Mouse (Mus musculus) heart, adult 2 months (tissue): ENCODE measurements at regions not wholly inside any gene's neighbourhood (a gene's known extent, or its start where the extent isn't known, plus 50 kb on each side); places are given as distances from the start of the nearest gene placed in this dataset.

Experiments
- CTCF ChIP-seq: fragments of 200-600 bp; IDR thresholded peaks from 2 replicates; pipeline ENCODE4 v1.8.1; 2022; ENCODE audit warnings: antibody characterized with exemption, mild to moderate bottlenecking, moderate library complexity
- EP300 ChIP-seq: fragments of 200-500 bp; IDR thresholded peaks from 2 replicates; pipeline ENCODE4 v1.6.1; 2011; ENCODE audit warnings: low read depth, low read length, control low read depth; ENCODE audit not compliant: insufficient read depth
- POLR2A ChIP-seq: fragments of 200-500 bp; IDR thresholded peaks from 2 replicates; pipeline ENCODE4 v1.6.1; 2011; ENCODE audit warnings: mild to moderate bottlenecking, low read depth, low read length, control low read depth; ENCODE audit not compliant: insufficient read depth

- TF ChIP-seq EP300: no peak
- TF ChIP-seq CTCF: no peak
- TF ChIP-seq POLR2A: no peak
Measured at GRCm38 (mm10) chr10:30946601-30947000, 104.0 kb upstream of the Hey2 start.
